Mouse (Mus musculus) liver, embryonic 14.5 days (tissue): ENCODE data around the gene Acsm2. TPM values are rescaled to one million over a fixed set of nuclear protein-coding genes. Genes with fewer than 3 reads are reported as not detected.

Source experiments
- ATAC-seq: fragments of 200-750 bp; cut with Nextera tagmentation; 2 replicates; pipeline ENCODE4 v1.8.0; 2017; ENCODE audit warnings: moderate number of reproducible peaks, mild to moderate bottlenecking, moderate library complexity; ENCODE audit not compliant: insufficient read depth
- DNase-seq, 3 experiments: peaks; one replicate each; pipeline ENCODE4 v3.0.0-alpha.2; 2012 to 2013; ENCODE audit warnings: low read depth in 3 of 3, low spot score in 3 of 3
- H3K27ac ChIP-seq: fragments of 300-500 bp; sonication (generic); 2 replicates; pipeline ENCODE4 v1.5.1; 2014; ENCODE audit warnings: moderate library complexity, mild to moderate bottlenecking, control low read depth, inconsistent platforms
- H3K27me3 ChIP-seq: fragments of 300-500 bp; sonication (generic); 2 replicates; pipeline ENCODE4 v1.6.1; 2014; ENCODE audit warnings: mild to moderate bottlenecking, low read length, moderate library complexity; ENCODE audit not compliant: control insufficient read depth, insufficient read depth
- H3K36me3 ChIP-seq: fragments of 300-500 bp; sonication (generic); replicated peaks from 2 replicates; pipeline ENCODE4 v1.6.1; 2014; ENCODE audit warnings: low read depth; ENCODE audit not compliant: control insufficient read depth, insufficient read depth
- H3K4me1 ChIP-seq, 2 experiments: fragments of 200-500 bp in 1 of 2; fragments of 300-500 bp in 1 of 2; sonication (generic) in 1 of 2; replicated peaks; 2 replicates each; pipeline ENCODE4 v1.6.1; 2012 to 2014; ENCODE audit warnings: antibody characterized with exemption in 1 of 2, inconsistent platforms in 1 of 2, low read length in 1 of 2; ENCODE audit not compliant: control insufficient read depth in 2 of 2, insufficient read depth in 2 of 2
- H3K4me2 ChIP-seq: fragments of 300-500 bp; sonication (generic); 2 replicates; pipeline ENCODE4 v1.6.1; 2014; ENCODE audit warnings: low read depth, mild to moderate bottlenecking, control low read depth, moderate library complexity
- H3K4me3 ChIP-seq, 2 experiments: fragments of 200-500 bp in 1 of 2; fragments of 300-500 bp in 1 of 2; sonication (generic) in 1 of 2; 2 replicates each; pipeline ENCODE4 v1.5.1; 2012 to 2014; ENCODE audit warnings: low read depth in 2 of 2, low read length in 2 of 2, mild to moderate bottlenecking in 2 of 2, control low read depth in 1 of 2, inconsistent platforms in 1 of 2, moderate library complexity in 1 of 2; ENCODE audit not compliant: insufficient read depth in 1 of 2
- H3K9ac ChIP-seq: fragments of 300-500 bp; sonication (generic); replicated peaks from 2 replicates; pipeline ENCODE4 v1.6.1; 2014; ENCODE audit warnings: mild to moderate bottlenecking, control low read depth, moderate library complexity
- H3K9me3 ChIP-seq: fragments of 300-500 bp; sonication (generic); 2 replicates; pipeline ENCODE4 v1.6.1; 2016; ENCODE audit warnings: low read length, mixed read lengths; ENCODE audit not compliant: control insufficient read depth
- CTCF ChIP-seq: IDR thresholded peaks from 2 replicates; pipeline ENCODE4 v1.5.1; 2016; ENCODE audit warnings: antibody characterized with exemption, low read depth, control low read depth
- EP300 ChIP-seq: IDR thresholded peaks from 2 replicates; pipeline ENCODE4 v1.6.1; 2016; ENCODE audit warnings: antibody characterized with exemption, low read depth
- WGBS: fragments of 180-500 bp; shearing (Covaris S2); extraction: QIAGEN DNeasy Blood & Tissue Kit; methylation state at CpG from one replicate; pipeline ENCODE4 v1.1.7; 2014; ENCODE audit not compliant: insufficient replicate concordance; 5-methylcytosine and 5-hydroxymethylcytosine counted together
- polyA plus RNA-seq, 2 experiments: library from polyadenylated mRNA; depleted of rRNA in 1 of 2; stranded (reverse) in 1 of 2; unstranded in 1 of 2; fragments of >200 nt; fragmentation: Nextera tagmentation in 1 of 2; extraction: Ambion mirVana in 1 of 2; gene quantifications; 2 replicates each; pipeline versions ENCODE4 v1.2.1 to v1.2.3; 2012 to 2014

Acsm2 gene
- polyA plus RNA-seq, 2 experiments = not detected

GRCm38 (mm10) chr7:119525881-119526281 lies 28.3 kb upstream of the Acsm2 start:
- TF ChIP-seq CTCF (no peak), EP300 (no peak)
- no peaks in the 10 kb centered on the region for H3K36me3 ChIP-seq
- H3K9me3 ChIP-seq = no peaks in the 10 kb centered on the region
- peaks cover 0 to 3% of the 10 kb centered on the region in 2 experiments; a peak in 1 of 4 replicates for H3K4me1 ChIP-seq
- no peak overlapping the region for H3K9ac ChIP-seq
- H3K4me3 ChIP-seq = no peak overlapping the region
- WGBS = 30% methylated on average over 2 of the region's 2 CpGs
- H3K4me2 ChIP-seq = no peak overlapping the region
- DNase-seq (no peak), ATAC-seq (no peak)
- no peak overlapping the region for H3K27ac ChIP-seq
- no peaks in the 10 kb centered on the region for H3K27me3 ChIP-seq

GRCm38 (mm10) chr7:119526486-119526885 lies 27.7 kb upstream of the Acsm2 start:
- TF ChIP-seq EP300 = no peak
- TF ChIP-seq CTCF = no peak
- no peak overlapping the region for H3K4me3 ChIP-seq
- H3K9ac ChIP-seq = no peak overlapping the region
- H3K4me1 ChIP-seq = peaks cover 0 to 3% of the 10 kb centered on the region in 2 experiments; a peak in 1 of 4 replicates
- H3K9me3 ChIP-seq = no peaks in the 10 kb centered on the region
- H3K27me3 ChIP-seq = no peaks in the 10 kb centered on the region
- no peak overlapping the region for H3K27ac ChIP-seq
- H3K36me3 ChIP-seq = no peaks in the 10 kb centered on the region
- no peak for ATAC-seq
- no peak for DNase-seq
- 65% methylated on average over 13 of the region's 13 CpGs for WGBS
- no peak overlapping the region for H3K4me2 ChIP-seq

GRCm38 (mm10) chr7:119527135-119527534 lies 27.0 kb upstream of the Acsm2 start:
- H3K9me3 ChIP-seq = no peaks in the 10 kb centered on the region
- 0 out of 4 replicates have a peak, but pooled peaks cover 0 to 1% of the 10 kb centered on the region in 2 experiments for H3K4me1 ChIP-seq
- H3K9ac ChIP-seq = no peak overlapping the region
- TF ChIP-seq EP300 = no peak
- TF ChIP-seq CTCF = no peak
- no peaks in the 10 kb centered on the region for H3K27me3 ChIP-seq
- H3K36me3 ChIP-seq = no peaks in the 10 kb centered on the region
- no peak for ATAC-seq
- H3K4me3 ChIP-seq = no peak overlapping the region
- DNase-seq = no peak
- no peak overlapping the region for H3K27ac ChIP-seq
- H3K4me2 ChIP-seq = no peak overlapping the region
- WGBS = 62% methylated on average over 1 of the region's 1 CpGs

GRCm38 (mm10) chr7:119527548-119527947 lies 26.6 kb upstream of the Acsm2 start:
- H3K4me2 ChIP-seq = no peak overlapping the region
- no peaks in the 10 kb centered on the region for H3K27me3 ChIP-seq
- no peak for TF ChIP-seq CTCF
- TF ChIP-seq EP300 = no peak
- DNase-seq (no peak), ATAC-seq (no peak)
- no peaks in the 10 kb centered on the region for H3K36me3 ChIP-seq
- no peaks in the 10 kb centered on the region for H3K9me3 ChIP-seq
- H3K9ac ChIP-seq = no peak overlapping the region
- no peak overlapping the region for H3K27ac ChIP-seq
- H3K4me1 ChIP-seq = no peaks in the 10 kb centered on the region
- H3K4me3 ChIP-seq = no peak overlapping the region
- WGBS = 47% methylated on average over 2 of the region's 2 CpGs

- Histone ChIP-seq H3K9me3 (no peaks in the 10 kb centered on the region), H3K9ac (no peak overlapping the region), H3K27me3 (no peaks in the 10 kb centered on the region), H3K27ac (no peak overlapping the region), H3K4me2 (no peak overlapping the region), H3K4me1 (no peaks in the 10 kb centered on the region), H3K4me3 (no peak overlapping the region), H3K36me3 (no peaks in the 10 kb centered on the region)
- TF ChIP-seq CTCF (no peak), EP300 (no peak)
- whole genome bisulfite sequencing = 48% methylated on average over 7 of the region's 7 CpGs
- DNase-seq = no peak
- no peak for ATAC-seq
Observed at GRCm38 (mm10) chr7:119528617-119529016, 25.5 kb upstream of the Acsm2 start.
